Mouse (Mus musculus): ENCODE measurements around the gene Mrpl37. TPM values are rescaled to one million over a fixed set of nuclear protein-coding genes. Genes with fewer than 3 reads are reported as not detected.
A peak's percentile ranks its signal among the peaks of the same experiment; 100 is the strongest.

The Mrpl37 gene
- total RNA-seq, 2 experiments from 2014 or later, result 110 to 111 TPM

DNA sequence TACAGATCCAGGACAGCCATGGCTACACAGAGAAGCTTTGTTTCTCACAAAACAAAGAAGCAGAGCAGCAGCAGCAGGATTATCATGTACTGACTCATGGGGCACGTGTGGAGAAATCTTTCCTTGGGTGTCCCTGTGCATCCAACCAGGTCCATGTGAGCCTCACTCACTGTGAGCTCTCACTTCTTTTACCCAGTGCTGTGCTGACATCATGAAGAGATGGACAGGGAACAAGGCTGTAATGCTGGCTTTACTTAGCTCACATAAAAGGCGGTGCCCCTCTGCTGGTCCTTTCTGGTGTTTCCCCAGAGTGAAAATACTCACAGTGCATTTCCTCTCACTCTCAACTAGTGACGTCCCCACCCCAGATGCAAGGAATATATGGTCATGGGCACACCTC, 45.2 kb downstream of the Mrpl37 start:
- no peak for DNase-seq (ENCODE audit: low spot score)
- intact Hi-C loops (cut with DNase I), result no loop called here

- intact Hi-C loops (cut with DNase I), result no loop called here
- DNase-seq (ENCODE audit: low spot score), result no peak
Observed at GRCm38 (mm10) chr4:107020287-107021000, 46.2 kb downstream of the Mrpl37 start.

DNA sequence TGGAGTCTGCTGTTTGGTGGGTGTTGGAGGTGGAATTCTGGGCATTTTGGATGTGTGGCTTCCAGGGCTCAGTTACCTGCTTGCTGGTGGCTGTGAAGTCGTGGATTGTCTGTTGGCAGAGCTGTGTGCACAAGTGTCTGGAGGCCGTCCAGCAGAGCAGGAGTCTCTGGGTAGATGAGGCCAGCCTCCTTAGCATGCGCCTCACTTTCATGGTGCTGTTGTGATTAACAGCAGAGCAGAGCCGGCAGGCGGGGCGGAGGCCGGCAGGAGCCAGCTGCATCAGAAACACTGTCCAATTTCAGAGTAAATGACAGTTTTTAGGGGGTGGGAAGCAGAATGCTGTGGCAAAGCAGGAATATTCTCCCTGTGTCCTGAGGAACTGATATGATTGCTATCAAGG, 47.6 kb downstream of the Mrpl37 start:
- intact Hi-C loops (cut with DNase I), result no loop called here
- DNase-seq (ENCODE audit: low spot score), result no peak

DNA sequence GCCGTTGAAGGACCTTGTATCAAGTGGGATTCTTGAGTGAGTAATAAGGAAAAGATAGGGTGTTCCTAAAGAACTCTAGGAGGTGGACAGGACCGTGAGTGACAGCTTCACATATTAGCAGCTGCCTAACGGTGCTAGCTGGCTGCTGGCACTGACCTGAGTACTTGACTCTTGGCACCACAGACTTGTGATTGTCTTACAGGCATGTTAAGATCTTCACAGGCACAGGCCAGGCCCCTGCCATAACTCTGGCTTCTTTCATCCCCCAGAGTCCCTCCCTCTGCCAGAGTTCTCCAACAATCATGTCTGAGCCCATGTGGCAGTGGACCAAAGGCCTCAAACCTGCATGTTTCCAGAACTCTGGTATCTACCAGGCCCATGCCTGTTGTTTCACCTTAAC, 48.1 kb downstream of the Mrpl37 start:
- intact Hi-C loops (cut with DNase I), result no loop called here
- DNase-seq (ENCODE audit: low spot score), result no peak

GRCm38 (mm10) chr4:107017257-107017656, 49.4 kb downstream of the Mrpl37 start:
- intact Hi-C loops (cut with DNase I), result no loop called here
- no peak for DNase-seq (ENCODE audit: low spot score)

- intact Hi-C loops (cut with DNase I), result no loop called here
- DNase-seq (ENCODE audit: low spot score), result no peak
Observed at GRCm38 (mm10) chr4:107015971-107016511, 50.6 kb downstream of the Mrpl37 start.

DNA sequence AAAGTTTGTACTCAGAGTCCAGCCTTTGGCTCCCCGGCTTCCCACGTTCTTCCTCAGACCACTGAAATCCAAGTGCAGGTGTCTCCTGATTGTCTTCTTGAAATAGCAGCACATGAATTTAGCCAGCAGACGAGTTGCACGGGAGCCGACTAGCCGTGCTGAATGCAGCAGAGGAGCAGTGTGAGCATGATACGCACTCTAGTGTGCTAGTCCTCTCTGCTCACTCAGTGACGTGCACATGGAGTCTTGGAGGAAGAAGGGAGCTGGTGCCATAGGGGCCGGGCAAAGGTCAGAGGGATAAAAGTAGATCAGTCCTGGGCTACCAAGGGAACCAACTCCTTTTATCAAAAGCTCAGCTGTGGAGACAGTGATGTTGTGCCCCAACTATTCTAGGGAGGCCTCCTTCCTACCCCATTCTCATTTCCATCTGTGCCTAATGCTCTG, 52.8 kb downstream of the Mrpl37 start:
- intact Hi-C loops (cut with DNase I), result no loop called here

DNA sequence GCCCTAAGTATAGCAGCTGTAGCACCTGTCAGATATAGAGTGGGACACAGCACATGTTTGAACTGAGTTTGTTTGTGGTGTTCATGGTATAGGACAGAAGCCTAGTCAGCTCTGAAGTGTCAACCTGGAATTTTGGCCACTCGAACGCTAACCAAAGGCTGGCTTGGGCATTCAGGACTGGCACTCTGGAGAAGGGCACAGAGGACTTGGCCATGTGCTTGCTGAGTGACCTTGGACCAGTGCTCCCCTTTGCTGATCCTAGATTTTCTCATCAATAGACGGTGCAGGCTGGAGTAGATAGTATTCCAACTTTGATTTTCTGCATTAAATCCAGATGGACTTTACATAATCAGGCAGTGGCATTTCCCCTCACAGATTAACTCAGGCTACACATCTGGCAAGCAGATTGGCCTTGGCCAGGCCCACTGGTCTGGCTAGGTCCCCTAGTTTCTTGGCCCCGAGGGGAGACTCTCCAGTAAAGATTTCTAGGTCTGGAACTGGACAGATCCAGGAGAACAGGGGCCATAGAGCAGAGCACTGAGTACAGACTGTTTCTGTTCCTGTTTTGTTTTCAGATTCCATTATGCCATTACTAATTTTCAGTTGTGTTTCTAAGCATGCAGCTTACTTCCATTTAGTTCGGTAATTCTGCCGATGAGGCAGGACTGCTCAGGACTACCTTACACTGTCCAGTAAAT, 53.4 kb downstream of the Mrpl37 start:
- DNase-seq (ENCODE audit: low spot score), result peak; percentile 51
- intact Hi-C loops (cut with DNase I), result no loop called here

More for the DNA sequence above, 52.8 kb downstream of the Mrpl37 start:
- no peak for DNase-seq (ENCODE audit: low spot score)

DNA sequence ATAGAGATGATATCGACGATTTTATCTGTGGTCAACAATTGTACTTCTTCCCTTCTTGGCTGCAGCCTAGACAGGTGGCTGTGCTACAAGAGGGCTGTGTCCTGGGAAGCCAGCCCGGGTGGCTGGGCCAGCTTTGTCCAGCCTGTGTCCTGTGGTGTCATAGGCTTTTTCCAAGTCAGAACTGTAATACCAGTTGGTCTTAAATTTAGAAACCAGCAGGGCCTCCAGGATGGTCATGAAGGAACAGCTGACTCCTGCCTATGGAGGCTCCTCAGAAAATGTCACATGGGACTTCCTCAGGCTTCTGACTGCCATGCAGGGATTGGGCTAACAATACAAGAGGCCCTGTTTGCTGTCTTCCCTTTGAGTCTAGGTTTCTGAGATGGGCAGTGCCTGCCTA, 54.1 kb downstream of the Mrpl37 start:
- intact Hi-C loops (cut with DNase I), result no loop called here
- DNase-seq (ENCODE audit: low spot score), result no peak

- intact Hi-C loops (cut with DNase I), result no loop called here
- DNase-seq (ENCODE audit: low spot score), result no peak
Observed at GRCm38 (mm10) chr4:107012005-107012478, 54.6 kb downstream of the Mrpl37 start.

DNA sequence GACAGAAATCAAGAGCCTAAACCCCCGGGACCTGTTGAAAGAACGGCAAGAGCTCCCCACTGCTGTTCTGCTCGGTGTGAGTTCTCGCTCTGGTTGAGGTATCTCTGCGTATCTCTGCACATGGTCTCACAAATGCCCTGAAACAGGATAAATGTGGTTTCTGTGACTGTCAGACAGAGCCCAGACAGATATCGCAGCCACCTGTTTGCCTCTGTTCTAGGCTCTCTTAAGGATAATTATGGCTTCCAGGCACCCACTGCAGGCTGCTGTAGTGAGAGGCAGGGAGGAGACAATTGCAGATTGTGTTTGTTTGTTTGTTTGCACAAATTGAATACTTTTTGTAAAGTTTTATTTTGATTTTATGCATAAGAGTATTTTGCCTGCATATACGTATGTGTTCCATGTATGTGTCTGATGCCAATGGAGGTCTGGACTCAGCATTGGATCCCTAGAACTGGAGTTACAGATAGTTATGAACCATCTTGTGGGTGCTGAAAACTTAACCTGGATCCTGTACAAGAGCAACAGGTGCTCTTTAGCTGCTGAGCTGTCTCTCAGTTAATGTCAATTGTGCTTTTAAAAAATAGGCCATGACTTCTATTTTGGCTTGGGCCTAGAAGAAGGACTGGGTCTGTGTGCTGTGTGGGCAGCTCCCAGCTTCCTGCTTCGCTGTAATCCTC, 55.2 kb downstream of the Mrpl37 start:
- intact Hi-C loops (cut with DNase I), result no loop called here
- DNase-seq (ENCODE audit: low spot score), result no peak

GRCm38 (mm10) chr4:107009548-107009947, 57.1 kb downstream of the Mrpl37 start:
- intact Hi-C loops (cut with DNase I), result no loop called here

GRCm38 (mm10) chr4:107008161-107008560, 58.5 kb downstream of the Mrpl37 start:
- intact Hi-C loops (cut with DNase I), result no loop called here
- DNase-seq (ENCODE audit: low spot score), result no peak

More at GRCm38 (mm10) chr4:107009548-107009947, 57.1 kb downstream of the Mrpl37 start:
- no peak for DNase-seq (ENCODE audit: low spot score)

- intact Hi-C loops (cut with DNase I), result no loop called here
- no peak for DNase-seq (ENCODE audit: low spot score)
Observed at GRCm38 (mm10) chr4:107007359-107007758, 59.3 kb downstream of the Mrpl37 start.

GRCm38 (mm10) chr4:107006807-107007206, 59.9 kb downstream of the Mrpl37 start:
- intact Hi-C loops (cut with DNase I), result no loop called here

GRCm38 (mm10) chr4:107006229-107006628, 60.4 kb downstream of the Mrpl37 start:
- intact Hi-C loops (cut with DNase I), result no loop called here
- DNase-seq (ENCODE audit: low spot score), result no peak

More at GRCm38 (mm10) chr4:107006807-107007206, 59.9 kb downstream of the Mrpl37 start:
- DNase-seq (ENCODE audit: low spot score), result no peak
